Mouse (Mus musculus): ENCODE measurements around the gene Rusc2. TPM values are rescaled to one million over a fixed set of nuclear protein-coding genes. Genes with fewer than 3 reads are reported as not detected.

The Rusc2 gene
- total and polyA plus RNA-seq, 3 experiments = 2.4 to 7.3 TPM; not detected in 1

- Histone ChIP-seq H3K9ac (ENCODE audit: control insufficient read depth, low read depth, low read length, poor library complexity, severe bottlenecking) (no peak overlapping the region), H3K27me3 (ENCODE audit: control insufficient read depth in 1 of 2, insufficient read depth in 2 of 2, low read length in 2 of 2) (no peaks in the 10 kb centered on the region), H3K79me2 (ENCODE audit: control insufficient read depth, insufficient read depth, low read length, poor library complexity) (no peaks in the 10 kb centered on the region), H3K27ac (ENCODE audit: control insufficient read depth, low read depth, low read length) (no peak overlapping the region), H3K36me3 (ENCODE audit: control insufficient read depth in 1 of 2, insufficient read depth in 2 of 2, low read length in 2 of 2) (no peaks in the 10 kb centered on the region), H3K9me3 (replicated peaks; ENCODE audit: insufficient read depth, low read length) (no peaks in the 10 kb centered on the region), H3K4me3 (ENCODE audit: control insufficient read depth in 1 of 2, insufficient read depth in 1 of 2, low read depth in 2 of 2, low read length in 2 of 2) (no peak overlapping the region), H3K4me1 (ENCODE audit: control insufficient read depth in 1 of 2, insufficient read depth in 2 of 2, low read length in 2 of 2) (no peaks in the 10 kb centered on the region)
- DNase-seq (ENCODE audit: low read depth, low spot score) = no peak
- no peak for TF ChIP-seq MAZ (IDR thresholded peaks at IDR 0.05; ENCODE audit: low read depth, low read length)
- TF ChIP-seq ZC3H11A (IDR thresholded peaks at IDR 0.05; ENCODE audit: low read depth, low read length) = no peak
Observed at GRCm38 (mm10) chr4:43344932-43345331, 36.8 kb upstream of the Rusc2 start.

- no peak overlapping the region for H3K4me3 ChIP-seq (ENCODE audit: control insufficient read depth in 1 of 2, insufficient read depth in 1 of 2, low read depth in 2 of 2, low read length in 2 of 2)
- no peaks in the 10 kb centered on the region for H3K79me2 ChIP-seq (ENCODE audit: control insufficient read depth, insufficient read depth, low read length, poor library complexity)
- H3K27me3 ChIP-seq (ENCODE audit: control insufficient read depth in 1 of 2, insufficient read depth in 2 of 2, low read length in 2 of 2) = no peaks in the 10 kb centered on the region
- no peak overlapping the region for H3K27ac ChIP-seq (ENCODE audit: control insufficient read depth, low read depth, low read length)
- no peaks in the 10 kb centered on the region for H3K36me3 ChIP-seq (ENCODE audit: control insufficient read depth in 1 of 2, insufficient read depth in 2 of 2, low read length in 2 of 2)
- H3K9ac ChIP-seq (ENCODE audit: control insufficient read depth, low read depth, low read length, poor library complexity, severe bottlenecking) = no peak overlapping the region
- TF ChIP-seq MEF2A (IDR thresholded peaks at IDR 0.05; ENCODE audit: extremely low read depth, insufficient replicate concordance, low read depth, low read length, poor library complexity, severe bottlenecking) = no peak
- no peak for TF ChIP-seq ZKSCAN1 (IDR thresholded peaks at IDR 0.05; ENCODE audit: low read depth, low read length)
- no peak for TF ChIP-seq RAD21 (IDR thresholded peaks at IDR 0.05; ENCODE audit: low read depth, low read length)
- no peak for TF ChIP-seq RCOR1 (IDR thresholded peaks at IDR 0.05; ENCODE audit: low read depth, low read length)
- no peak for TF ChIP-seq TCF12 (IDR thresholded peaks at IDR 0.05; ENCODE audit: low read depth, low read length)
- TF ChIP-seq KAT2A (conservative IDR thresholded peaks at IDR 0.05; ENCODE audit: low read depth, low read length) = no peak
- TF ChIP-seq HCFC1 (IDR thresholded peaks at IDR 0.05; ENCODE audit: low read depth, low read length) = no peak
- no peak for TF ChIP-seq GATA1 (IDR thresholded peaks at IDR 0.05; ENCODE audit: low read depth, low read length)
- no peak for TF ChIP-seq JUND (IDR thresholded peaks at IDR 0.05; ENCODE audit: low read depth, low read length)
- H3K4me1 ChIP-seq (ENCODE audit: control insufficient read depth in 1 of 2, insufficient read depth in 2 of 2, low read length in 2 of 2) = no peaks in the 10 kb centered on the region
- no peaks in the 10 kb centered on the region for H3K9me3 ChIP-seq (replicated peaks; ENCODE audit: insufficient read depth, low read length)
- DNase-seq (ENCODE audit: low read depth, low spot score) = no peak
Observed at GRCm38 (mm10) chr4:43349206-43349605, 32.6 kb upstream of the Rusc2 start.

GRCm38 (mm10) chr4:43350038-43350560 lies 31.7 kb upstream of the Rusc2 start:
- DNase-seq (ENCODE audit: low read depth, low spot score) = no peak
- Histone ChIP-seq H3K36me3 (ENCODE audit: control insufficient read depth in 1 of 2, insufficient read depth in 2 of 2, low read length in 2 of 2) (no peaks in the 10 kb centered on the region), H3K79me2 (ENCODE audit: control insufficient read depth, insufficient read depth, low read length, poor library complexity) (no peaks in the 10 kb centered on the region), H3K9ac (ENCODE audit: control insufficient read depth, low read depth, low read length, poor library complexity, severe bottlenecking) (no peak overlapping the region), H3K4me1 (ENCODE audit: control insufficient read depth in 1 of 2, insufficient read depth in 2 of 2, low read length in 2 of 2) (no peaks in the 10 kb centered on the region), H3K4me3 (ENCODE audit: control insufficient read depth in 1 of 2, insufficient read depth in 1 of 2, low read depth in 2 of 2, low read length in 2 of 2) (no peak overlapping the region), H3K9me3 (replicated peaks; ENCODE audit: insufficient read depth, low read length) (no peaks in the 10 kb centered on the region), H3K27me3 (ENCODE audit: control insufficient read depth in 1 of 2, insufficient read depth in 2 of 2, low read length in 2 of 2) (no peaks in the 10 kb centered on the region), H3K27ac (ENCODE audit: control insufficient read depth, low read depth, low read length) (no peak overlapping the region)
- no peak for TF ChIP-seq ZMIZ1 (IDR thresholded peaks at IDR 0.05; ENCODE audit: low read depth, low read length)
- no peak for TF ChIP-seq TAL1 (IDR thresholded peaks at IDR 0.05; ENCODE audit: low read length)
- no peak for TF ChIP-seq GABPA (IDR thresholded peaks at IDR 0.05; ENCODE audit: low read depth, low read length)
- TF ChIP-seq RAD21 (IDR thresholded peaks at IDR 0.05; ENCODE audit: low read depth, low read length) = no peak
- no peak for TF ChIP-seq E2F4 (IDR thresholded peaks at IDR 0.05; ENCODE audit: borderline replicate concordance, low read depth, low read length)
- no peak for TF ChIP-seq USF2 (IDR thresholded peaks at IDR 0.05; ENCODE audit: borderline replicate concordance in 1 of 2, insufficient read depth in 1 of 2, low read depth in 1 of 2, low read length in 2 of 2)
- no peak for TF ChIP-seq CHD2 (IDR thresholded peaks at IDR 0.05; ENCODE audit: low read length)
- no peak for TF ChIP-seq MEF2A (IDR thresholded peaks at IDR 0.05; ENCODE audit: extremely low read depth, insufficient replicate concordance, low read depth, low read length, poor library complexity, severe bottlenecking)
- TF ChIP-seq MYB (IDR thresholded peaks at IDR 0.05; ENCODE audit: low read depth, low read length) = no peak
- no peak for TF ChIP-seq MAFK (IDR thresholded peaks at IDR 0.05; ENCODE audit: borderline replicate concordance, low read depth, low read length)
- no peak for TF ChIP-seq CTCF (IDR thresholded peaks at IDR 0.05 in 2 of 3, conservative IDR thresholded peaks at IDR 0.05 in 1 of 3; ENCODE audit: control insufficient read depth in 1 of 3, insufficient read depth in 1 of 3, low read depth in 2 of 3, low read length in 3 of 3, poor library complexity in 1 of 3, severe bottlenecking in 1 of 3)
- TF ChIP-seq MAX (IDR thresholded peaks at IDR 0.05; ENCODE audit: low read length) = no peak
- TF ChIP-seq CHD1 (IDR thresholded peaks at IDR 0.05; ENCODE audit: low read depth, low read length) = no peak
- no peak for TF ChIP-seq MXI1 (IDR thresholded peaks at IDR 0.05; ENCODE audit: low read depth, low read length)
- no peak for TF ChIP-seq TCF12 (IDR thresholded peaks at IDR 0.05; ENCODE audit: low read depth, low read length)
- no peak for TF ChIP-seq ELF1 (IDR thresholded peaks at IDR 0.05; ENCODE audit: low read depth, low read length)
- no peak for TF ChIP-seq UBTF (IDR thresholded peaks at IDR 0.05; ENCODE audit: borderline replicate concordance, insufficient read depth, low read depth, low read length)

All from MEL (cell line).